Mouse (Mus musculus): ENCODE results near the gene Il1rl1. TPM values are rescaled to one million over a fixed set of nuclear protein-coding genes. Genes with fewer than 3 reads are reported as not detected.

The Il1rl1 gene
- total RNA-seq, 2 experiments from 2014 or later, result 0.15 TPM; not detected in 1

DNA sequence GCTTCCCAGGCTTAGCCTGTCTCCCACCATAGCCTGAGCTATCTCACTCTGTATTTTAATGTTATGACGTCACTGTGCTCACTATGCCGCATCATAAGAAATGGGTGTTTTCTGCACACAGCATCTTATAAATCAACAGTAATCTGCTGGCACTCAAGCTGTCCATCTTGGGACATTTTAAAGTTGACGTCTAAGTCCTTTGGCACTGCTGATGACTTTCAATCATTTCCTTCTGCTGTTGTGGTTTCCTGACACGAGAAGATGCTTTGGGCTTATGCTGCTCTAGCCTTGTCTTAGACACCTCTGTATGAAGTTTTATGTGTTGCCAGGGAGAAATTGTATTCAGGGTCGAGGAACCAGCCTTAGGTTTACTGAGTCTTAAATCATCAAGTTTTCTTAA, 75.2 kb downstream of the Il1rl1 start:
- intact Hi-C loops (cut with DNase I), result no loop called here
- no peak for DNase-seq (ENCODE audit: low spot score in 2 of 2)

Other genes starting within 250 kb of the Il1rl1 start
- 1 to 10 TPM; 2.5 to 3.5 TPM for gene Il1r1, start 204.5 kb upstream of the Il1rl1 start, total RNA-seq (2021)
- 1 to 10 TPM in 1 of 2 experiments, under 1 TPM in 1; 0.77 to 1.3 TPM for gene Il1rl2, start 105.0 kb upstream of the Il1rl1 start, total RNA-seq (2021)
- not detected for gene Il18r1, start 36.0 kb downstream of the Il1rl1 start, total RNA-seq (2021)
- not detected for gene Il18rap, start 85.8 kb downstream of the Il1rl1 start, total RNA-seq (2021)
- 1 to 10 TPM in 1 of 2 experiments, under 1 TPM in 1; 0.99 to 1.2 TPM for gene Slc9a4, start 150.5 kb downstream of the Il1rl1 start, total RNA-seq (2021)

Data from left cerebral cortex, postnatal 14 days (tissue).